Comparison of ENCODE assay signal across 8 mouse cellular contexts in the genomic region with DNA sequence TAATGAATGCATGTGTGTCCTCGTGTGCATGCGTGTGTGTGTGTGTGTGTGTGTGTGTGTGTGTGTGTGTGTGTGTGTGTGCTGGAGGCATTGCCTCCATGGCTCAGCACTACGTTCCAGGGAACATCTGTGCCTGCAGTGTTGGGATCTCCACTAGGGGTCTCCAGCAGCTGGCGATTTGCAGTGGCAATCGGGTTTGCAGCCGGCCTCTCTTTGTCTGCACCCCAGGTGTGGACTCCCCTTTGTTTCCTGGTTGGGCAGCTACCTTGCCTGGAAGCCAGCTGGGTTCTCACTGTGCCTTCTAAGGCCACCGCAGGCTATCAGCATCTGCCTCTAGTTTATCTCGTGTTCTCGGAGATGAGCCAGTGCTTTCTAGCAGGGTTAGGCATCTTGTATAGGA. TPM values are rescaled to one million over a fixed set of nuclear protein-coding genes. Genes with fewer than 3 reads are reported as not detected.
DNase-seq lines count a peak whose midpoint lies in the region; ATAC-seq and TF ChIP-seq lines count a peak whose summit lies in the region.

No protein-coding gene starts in this region.

- H3K27ac ChIP-seq in hindbrain, embryonic 13.5 days, result peak overlapping the region; percentile 83
- H3K27ac ChIP-seq in left cerebral cortex, adult 2 months, result no peak overlapping the region

- H3K9me3 ChIP-seq in E14TG2a.4 (ENCODE audit: low read length), result no peaks in the 10 kb centered on the region
- no peaks in the 10 kb centered on the region for H3K9me3 ChIP-seq in hindbrain, embryonic 13.5 days

- H3K36me3 ChIP-seq in E14TG2a.4 (ENCODE audit: insufficient read depth, low read length), result no peaks in the 10 kb centered on the region
- H3K36me3 ChIP-seq in hindbrain, embryonic 13.5 days, result no peaks in the 10 kb centered on the region

- 1% methylated on average over 9 of the region's 9 CpGs for WGBS in hindbrain, embryonic 13.5 days

- H3K27me3 ChIP-seq in E14TG2a.4 (ENCODE audit: insufficient read depth, low read length), result peaks cover 24% of the 10 kb centered on the region
- H3K27me3 ChIP-seq in hindbrain, embryonic 13.5 days, result peaks cover 6% of the 10 kb centered on the region; the same call in 1 of the 2 replicates

- intact Hi-C loops in left cerebral cortex, adult 2 months (cut with DNase I), result loop anchor here (2.0 to 10.0 kb wide), 2 partner anchors 194 to 330 kb away; no protein-coding TSS in a partner anchor

- peak; percentile 92 for DNase-seq in brain, embryonic 14.5 days (ENCODE audit: low read depth)
- DNase-seq in frontal cortex, postnatal 25 days (ENCODE audit: low spot score in 2 of 2), result peak; percentile 60 to 62
- peak; percentile 69 to 75 for DNase-seq in left cerebral cortex, adult 2 months (ENCODE audit: extremely low spot score in 1 of 2, low spot score in 2 of 2)
- peak; percentile 52 for DNase-seq in retina, postnatal 7 days (ENCODE audit: low read depth, low spot score)
- peak; percentile 55 for DNase-seq in urinary bladder, adult 2 months (ENCODE audit: low spot score)

- peak overlapping the region; percentile 34 for H3K4me2 ChIP-seq in hindbrain, embryonic 13.5 days

- no peak for TF ChIP-seq POLR2A in brain, embryonic 14.5 days (IDR thresholded peaks at IDR 0.05; ENCODE audit: borderline replicate concordance, extremely low read depth, insufficient read depth, insufficient read length, poor library complexity, severe bottlenecking)

- H3K9ac ChIP-seq in hindbrain, embryonic 13.5 days, result no peak overlapping the region

- no peak overlapping the region for H3K4me3 ChIP-seq in E14TG2a.4 (replicated peaks; ENCODE audit: low read length)
- H3K4me3 ChIP-seq in hindbrain, embryonic 13.5 days, result no peak overlapping the region
- H3K4me3 ChIP-seq in left cerebral cortex, adult 2 months, result no peak overlapping the region

- peak; percentile 53 for TF ChIP-seq CTCF in E14TG2a.4 (conservative IDR thresholded peaks at IDR 0.05; ENCODE audit: low read length)
- peak; percentile 91 for TF ChIP-seq CTCF in brain, embryonic 14.5 days (IDR thresholded peaks at IDR 0.05; ENCODE audit: borderline replicate concordance, extremely low read depth, insufficient read depth, insufficient read length)
- TF ChIP-seq CTCF in left cerebral cortex, adult 2 months (IDR thresholded peaks at IDR 0.05), result peak; percentile 70

- peak; percentile 83 for ATAC-seq in hindbrain, embryonic 13.5 days (ENCODE audit: low FRiP score)
- ATAC-seq in megakaryocyte, adult 5-6 weeks (ENCODE audit: poor library complexity, severe bottlenecking), result peak; percentile 85

- peaks cover 26% of the 10 kb centered on the region for H3K4me1 ChIP-seq in E14TG2a.4 (replicated peaks; ENCODE audit: low read depth, low read length)
- H3K4me1 ChIP-seq in hindbrain, embryonic 13.5 days (replicated peaks), result peaks cover 15% of the 10 kb centered on the region; the same call in 1 of the 2 replicates

RNA-seq across cellular contexts. Expression of a gene that starts 4.9 kb away (rescaled TPM):
- polyA plus RNA-seq in brain, embryonic 14.5 days (2012; rRNA removed), result 36.0 and 38.2 TPM in 2 replicates
- polyA plus RNA-seq in hindbrain, embryonic 13.5 days (2015; fragmentation: Nextera tagmentation; extraction: Ambion mirVana), result 29.6 and 31.5 TPM in 2 replicates
- total RNA-seq in left cerebral cortex, adult 2 months (2021), result 10 to 100 TPM; 38.9 to 42.0 TPM
- 15.8 and 21.5 TPM in 2 replicates for total RNA-seq in megakaryocyte, adult 5-6 weeks (2015)
- total RNA-seq in megakaryocyte, adult 5-6 weeks (2017), result 21.0 and 25.5 TPM in 2 replicates
- 17.2 and 22.0 TPM in 2 replicates for polyA plus RNA-seq in urinary bladder, adult 2 months (2012; rRNA removed)

RNA-seq across cellular contexts. Expression of a gene that starts 56.0 kb away (rescaled TPM):
- polyA plus RNA-seq in brain, embryonic 14.5 days (2012; rRNA removed), result 0.08 TPM in 1 of 2 replicates, not detected in the other
- polyA plus RNA-seq in hindbrain, embryonic 13.5 days (2015; fragmentation: Nextera tagmentation; extraction: Ambion mirVana), result 0.13 TPM in 1 of 2 replicates, not detected in the other
- not detected for total RNA-seq in left cerebral cortex, adult 2 months (2021)
- not detected in 2 replicates for total RNA-seq in megakaryocyte, adult 5-6 weeks (2015)
- not detected in 2 replicates for total RNA-seq in megakaryocyte, adult 5-6 weeks (2017)
- not detected in 2 replicates for polyA plus RNA-seq in urinary bladder, adult 2 months (2012; rRNA removed)
